Mouse (Mus musculus): ENCODE measurements around the gene Ptms. TPM values are rescaled to one million over a fixed set of nuclear protein-coding genes. Genes with fewer than 3 reads are reported as not detected.

Gene Ptms
- polyA plus RNA-seq, 1 experiment from 2014 or later, result 243 TPM

DNA sequence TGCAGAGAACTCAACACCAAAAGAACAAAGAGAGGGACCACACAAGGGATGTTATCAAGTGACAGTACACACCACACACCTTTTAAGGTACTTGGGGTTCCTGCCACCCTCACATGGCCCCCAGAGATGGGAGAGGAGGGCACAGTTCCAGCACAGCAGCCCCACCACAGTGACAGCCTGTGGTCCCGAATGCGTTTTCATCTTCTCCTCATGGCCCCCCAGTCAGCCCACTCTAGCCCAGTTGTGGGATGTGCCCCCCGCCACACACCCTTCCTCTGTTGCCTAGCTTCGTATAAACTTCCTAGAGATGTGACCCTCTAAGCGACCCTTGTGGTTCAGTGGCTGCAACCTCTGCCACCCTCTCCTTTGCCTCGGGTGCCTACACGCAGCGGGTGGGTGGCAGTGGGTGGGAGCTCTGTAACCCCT is 33.9 kb downstream of the Ptms start:
- Histone ChIP-seq H3K4me2 (no peak overlapping the region), H3K27me3 (replicated peaks) (no peaks in the 10 kb centered on the region), H3K27ac (ENCODE audit: poor library complexity, severe bottlenecking) (no peak overlapping the region), H3K9ac (no peak overlapping the region), H3K9me3 (replicated peaks) (0 out of 2 replicates have a peak, but pooled peaks cover 3% of the 10 kb centered on the region), H3K4me1 (replicated peaks) (peaks cover 9% of the 10 kb centered on the region), H3K36me3 (no peaks in the 10 kb centered on the region), H3K4me3 (no peak overlapping the region)
- ATAC-seq (ENCODE audit: insufficient number of reproducible peaks, low FRiP score), result no peak
- WGBS, result 90% methylated on average over 8 of the region's 8 CpGs

DNA sequence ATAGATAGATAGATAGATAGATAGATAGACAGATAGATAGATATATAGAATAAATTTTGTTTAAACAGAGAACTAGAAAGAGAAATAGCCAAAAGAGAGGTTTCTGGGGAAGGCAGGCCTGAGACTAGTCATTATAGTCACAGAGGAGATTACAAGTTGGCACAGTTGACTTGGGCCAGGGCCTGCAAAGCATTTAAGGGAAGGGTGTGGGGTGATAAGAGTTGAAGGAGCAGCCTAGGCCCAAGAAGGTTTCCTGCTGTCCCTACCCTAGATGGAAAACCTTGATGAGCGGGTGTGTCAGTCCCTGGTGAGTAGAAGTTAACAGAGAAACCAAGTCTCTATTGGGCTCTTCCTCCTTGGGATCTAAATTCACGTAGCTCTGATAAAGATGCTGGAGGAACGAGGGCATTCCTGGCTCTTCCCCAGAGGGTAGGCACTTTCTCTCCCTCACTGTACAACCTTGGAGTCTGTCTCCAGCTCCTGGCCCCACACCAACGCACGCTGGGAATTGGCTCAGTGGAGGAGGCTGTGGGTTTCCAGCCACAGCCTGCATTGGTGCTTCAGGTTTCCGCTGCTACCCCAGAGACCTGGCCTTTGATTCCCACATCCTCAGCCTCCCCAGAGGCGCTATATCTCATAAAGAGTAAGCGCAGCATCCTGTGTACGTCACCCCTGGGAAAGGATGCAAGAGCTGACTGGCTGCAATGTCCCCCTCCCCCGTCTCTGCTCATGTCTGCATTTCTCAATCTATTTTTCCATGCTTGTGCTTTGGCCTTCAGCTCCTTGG is 35.0 kb downstream of the Ptms start:
- Histone ChIP-seq H3K4me2 (no peak overlapping the region), H3K4me1 (replicated peaks) (peaks cover 9% of the 10 kb centered on the region), H3K4me3 (no peak overlapping the region), H3K27ac (ENCODE audit: poor library complexity, severe bottlenecking) (no peak overlapping the region; the same call in 1 of the 2 replicates), H3K9me3 (replicated peaks) (0 out of 2 replicates have a peak, but pooled peaks cover 3% of the 10 kb centered on the region), H3K9ac (no peak overlapping the region), H3K27me3 (replicated peaks) (no peaks in the 10 kb centered on the region), H3K36me3 (no peaks in the 10 kb centered on the region)
- 49% methylated on average over 10 of the region's 10 CpGs for WGBS
- peak; percentile 63; the same call in 1 of the 2 replicates for ATAC-seq (ENCODE audit: insufficient number of reproducible peaks, low FRiP score)

DNA sequence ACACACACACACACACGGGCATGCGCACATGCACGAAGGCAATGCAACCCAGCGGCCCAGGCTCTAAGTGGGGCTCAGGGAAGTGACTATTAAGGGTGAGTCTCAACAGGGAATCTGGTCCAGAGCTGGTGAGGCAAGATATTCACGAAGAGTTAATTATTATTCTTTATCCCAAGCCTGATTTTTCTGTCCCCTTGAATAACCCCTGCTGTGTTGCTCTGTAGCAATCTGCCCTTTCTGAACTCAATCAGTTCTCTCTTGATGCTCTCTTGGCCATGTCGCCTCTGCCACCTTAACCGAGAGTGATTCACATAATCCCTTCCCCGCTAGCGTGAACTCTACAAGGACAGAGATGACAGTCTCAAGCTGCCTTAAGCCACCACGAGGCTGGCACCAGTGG is 36.6 kb downstream of the Ptms start:
- Histone ChIP-seq H3K27me3 (replicated peaks) (no peaks in the 10 kb centered on the region; the same call in 1 of the 2 replicates), H3K36me3 (no peaks in the 10 kb centered on the region), H3K4me3 (no peak overlapping the region), H3K9me3 (replicated peaks) (no peaks in the 10 kb centered on the region), H3K27ac (ENCODE audit: poor library complexity, severe bottlenecking) (no peak overlapping the region), H3K4me1 (replicated peaks) (peaks cover 9% of the 10 kb centered on the region), H3K9ac (no peak overlapping the region), H3K4me2 (no peak overlapping the region)
- WGBS, result 73% methylated on average over 10 of the region's 10 CpGs
- no peak for ATAC-seq (ENCODE audit: insufficient number of reproducible peaks, low FRiP score)

DNA sequence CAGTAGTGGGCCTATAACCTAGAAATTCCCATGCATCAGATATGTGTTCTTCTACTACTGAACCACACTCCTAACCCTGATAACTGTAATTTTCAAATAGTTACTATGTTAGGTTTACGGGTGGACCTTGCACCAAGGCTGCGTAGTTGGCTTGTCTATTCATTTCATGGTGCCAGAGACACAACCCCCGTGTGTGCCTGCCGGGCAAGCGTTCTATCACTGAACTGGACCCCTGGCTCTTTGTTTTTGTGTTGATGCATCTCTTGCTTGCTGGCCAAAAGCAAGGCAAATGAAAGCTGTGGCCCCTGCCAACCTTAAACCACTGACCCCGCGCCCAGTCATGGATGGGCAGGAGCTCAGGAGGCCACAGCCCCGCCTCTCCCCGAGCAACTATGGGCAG is 38.1 kb downstream of the Ptms start:
- H3K36me3 ChIP-seq, result no peaks in the 10 kb centered on the region
- no peak overlapping the region for H3K4me3 ChIP-seq
- ATAC-seq (ENCODE audit: insufficient number of reproducible peaks, low FRiP score), result no peak
- H3K9ac ChIP-seq, result no peak overlapping the region
- H3K4me2 ChIP-seq, result no peak overlapping the region
- H3K27me3 ChIP-seq (replicated peaks), result no peaks in the 10 kb centered on the region; the same call in 1 of the 2 replicates
- no peak overlapping the region for H3K27ac ChIP-seq (ENCODE audit: poor library complexity, severe bottlenecking)
- no peaks in the 10 kb centered on the region for H3K9me3 ChIP-seq (replicated peaks)
- H3K4me1 ChIP-seq (replicated peaks), result peaks cover 9% of the 10 kb centered on the region
- 88% methylated on average over 9 of the region's 9 CpGs for WGBS

DNA sequence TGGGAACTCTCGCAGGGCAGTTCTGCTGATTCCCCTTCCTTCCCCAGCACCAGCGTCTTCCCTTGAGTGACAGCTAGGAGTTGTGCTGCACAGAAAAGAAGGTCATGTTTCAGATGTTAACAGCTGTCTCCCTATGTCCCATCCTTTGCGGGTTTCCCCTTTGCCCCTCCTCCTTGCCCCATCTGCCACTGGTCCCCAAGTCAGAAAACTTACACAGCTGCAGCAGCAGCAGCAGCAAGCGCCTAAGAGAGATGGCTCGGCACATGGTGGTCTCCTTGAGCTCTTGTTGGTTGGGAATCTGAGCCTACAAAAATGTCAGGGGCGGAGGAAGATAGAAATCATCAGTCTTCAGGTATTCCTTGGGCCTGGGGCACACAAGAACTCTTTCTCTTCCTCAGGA is 40.5 kb downstream of the Ptms start:
- no peak overlapping the region for H3K9ac ChIP-seq
- H3K4me2 ChIP-seq, result no peak overlapping the region
- no peaks in the 10 kb centered on the region for H3K36me3 ChIP-seq
- H3K27ac ChIP-seq (ENCODE audit: poor library complexity, severe bottlenecking), result no peak overlapping the region
- no peaks in the 10 kb centered on the region for H3K9me3 ChIP-seq (replicated peaks)
- H3K4me3 ChIP-seq, result no peak overlapping the region
- ATAC-seq (ENCODE audit: insufficient number of reproducible peaks, low FRiP score), result no peak
- 56% methylated on average over 6 of the region's 6 CpGs for WGBS
- H3K27me3 ChIP-seq (replicated peaks), result no peaks in the 10 kb centered on the region; the same call in 1 of the 2 replicates
- no peaks in the 10 kb centered on the region for H3K4me1 ChIP-seq (replicated peaks)

DNA sequence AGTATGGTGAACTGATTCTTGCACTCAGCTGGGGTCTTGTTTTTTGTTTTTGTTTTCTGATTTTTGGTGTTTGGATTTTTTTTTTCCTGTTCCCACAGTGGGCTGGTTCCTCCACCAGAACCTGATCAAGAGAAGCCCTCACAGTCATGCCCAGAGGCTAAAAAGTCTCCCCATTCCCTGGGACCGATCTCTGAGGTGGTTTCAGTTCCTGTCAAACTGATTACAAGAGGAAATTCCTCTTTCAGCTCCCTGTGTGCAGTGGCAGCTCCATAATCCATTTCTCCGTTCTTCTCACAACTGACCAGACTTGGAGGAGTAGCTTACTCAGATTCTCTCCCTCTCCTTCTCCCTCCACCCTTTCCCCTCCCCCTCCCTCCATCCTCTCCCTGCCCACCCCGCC is 45.6 kb downstream of the Ptms start:
- H3K27me3 ChIP-seq (replicated peaks), result no peaks in the 10 kb centered on the region
- no peaks in the 10 kb centered on the region for H3K4me1 ChIP-seq (replicated peaks)
- no peak overlapping the region for H3K4me2 ChIP-seq
- no peak overlapping the region for H3K9ac ChIP-seq
- no peak overlapping the region for H3K27ac ChIP-seq (ENCODE audit: poor library complexity, severe bottlenecking)
- no peaks in the 10 kb centered on the region for H3K36me3 ChIP-seq
- no peak for ATAC-seq (ENCODE audit: insufficient number of reproducible peaks, low FRiP score)
- H3K9me3 ChIP-seq (replicated peaks), result no peaks in the 10 kb centered on the region
- no peak overlapping the region for H3K4me3 ChIP-seq
- 25% methylated on average over 3 of the region's 3 CpGs for whole genome bisulfite sequencing

DNA sequence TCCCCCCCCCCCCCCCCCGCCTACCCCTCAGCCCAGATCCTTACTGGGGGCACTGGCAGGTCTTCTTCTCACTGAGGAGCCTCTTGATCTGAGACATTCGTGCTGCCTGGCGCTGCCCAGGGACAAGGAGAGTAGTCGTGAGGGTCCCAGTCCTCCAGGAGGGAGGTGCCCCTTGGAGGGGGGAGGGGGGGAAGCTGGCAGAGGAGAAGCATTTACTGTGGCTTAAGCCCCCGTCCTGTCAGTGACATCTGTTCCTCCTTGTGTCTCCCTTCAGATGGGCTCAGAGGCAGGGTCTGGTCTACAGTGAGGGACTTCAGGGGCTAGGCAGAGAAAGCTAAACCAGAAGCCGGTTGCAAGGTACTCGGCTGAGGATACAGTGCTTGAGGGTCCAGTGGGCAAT is 53.3 kb downstream of the Ptms start:
- Histone ChIP-seq H3K4me3 (no peak overlapping the region), H3K9me3 (replicated peaks) (no peaks in the 10 kb centered on the region), H3K9ac (no peak overlapping the region), H3K27ac (ENCODE audit: poor library complexity, severe bottlenecking) (no peak overlapping the region), H3K4me2 (no peak overlapping the region), H3K4me1 (replicated peaks) (peaks cover 20% of the 10 kb centered on the region), H3K27me3 (replicated peaks) (peaks cover 43% of the 10 kb centered on the region), H3K36me3 (no peaks in the 10 kb centered on the region)
- ATAC-seq (ENCODE audit: insufficient number of reproducible peaks, low FRiP score), result no peak
- WGBS, result 58% methylated on average over 6 of the region's 7 CpGs

DNA sequence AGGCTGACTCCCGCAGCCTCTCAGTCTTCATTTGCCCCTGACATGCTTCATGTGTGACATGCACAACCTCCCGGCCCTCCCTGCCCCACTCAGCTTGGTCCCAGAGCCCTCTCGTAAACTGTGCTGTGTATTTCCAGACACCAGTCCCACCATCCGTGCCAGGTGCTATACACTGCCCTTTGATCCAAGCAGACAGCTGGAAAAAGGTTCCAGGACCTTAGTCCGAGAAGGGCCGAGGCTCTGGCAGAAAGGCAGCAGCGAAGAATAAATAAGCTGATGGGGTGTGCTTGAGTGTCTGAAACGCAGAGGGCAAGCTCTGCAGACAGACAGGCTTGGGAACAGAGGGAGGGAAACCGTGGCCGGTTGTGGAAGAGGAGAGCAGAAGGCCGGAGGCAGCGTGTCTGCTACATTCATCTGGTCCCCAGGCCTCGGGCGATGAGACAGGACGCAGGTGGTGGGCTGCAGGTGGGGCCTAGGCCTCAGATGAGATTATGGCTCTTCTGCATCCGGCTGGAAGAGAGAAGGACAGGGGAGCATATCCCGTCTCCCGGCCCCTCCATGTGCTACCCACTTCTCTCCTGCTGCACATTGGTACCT is 54.0 kb downstream of the Ptms start:
- Histone ChIP-seq H3K9ac (0 out of 2 replicates have a peak overlapping the region, but pooled peaks have one; percentile 1), H3K4me1 (replicated peaks) (peaks cover 22% of the 10 kb centered on the region), H3K4me2 (no peak overlapping the region), H3K27me3 (replicated peaks) (peaks cover 50% of the 10 kb centered on the region), H3K36me3 (no peaks in the 10 kb centered on the region), H3K4me3 (no peak overlapping the region), H3K27ac (ENCODE audit: poor library complexity, severe bottlenecking) (no peak overlapping the region), H3K9me3 (replicated peaks) (no peaks in the 10 kb centered on the region)
- WGBS, result 64% methylated on average over 18 of the region's 18 CpGs
- no peak for ATAC-seq (ENCODE audit: insufficient number of reproducible peaks, low FRiP score)

Other genes with a start within 250 kb of the Ptms start
- gene Emg1, start 207.9 kb downstream of the Ptms start, polyA plus RNA-seq (2016; fragmentation: Nextera tagmentation; extraction: Ambion mirVana), result 105 and 107 TPM in 2 replicates
- 345 and 349 TPM in 2 replicates for gene Phb2, start 207.8 kb downstream of the Ptms start, polyA plus RNA-seq (2016; fragmentation: Nextera tagmentation; extraction: Ambion mirVana)
- 4.4 and 4.9 TPM in 2 replicates for gene Ptpn6, start 181.4 kb downstream of the Ptms start, polyA plus RNA-seq (2016; fragmentation: Nextera tagmentation; extraction: Ambion mirVana)
- 352 and 365 TPM in 2 replicates for gene Grcc10, start 178.7 kb downstream of the Ptms start, polyA plus RNA-seq (2016; fragmentation: Nextera tagmentation; extraction: Ambion mirVana)
- not detected in 2 replicates for gene Gm45234, start 164.1 kb downstream of the Ptms start, polyA plus RNA-seq (2016; fragmentation: Nextera tagmentation; extraction: Ambion mirVana)
- gene Atn1, start 163.6 kb downstream of the Ptms start, polyA plus RNA-seq (2016; fragmentation: Nextera tagmentation; extraction: Ambion mirVana), result 9.5 and 10.2 TPM in 2 replicates
- gene Eno2, start 150.4 kb downstream of the Ptms start, polyA plus RNA-seq (2016; fragmentation: Nextera tagmentation; extraction: Ambion mirVana), result 6.0 and 6.4 TPM in 2 replicates
- 0.55 TPM in 1 of 2 replicates, not detected in the other for gene Lrrc23, start 140.4 kb downstream of the Ptms start, polyA plus RNA-seq (2016; fragmentation: Nextera tagmentation; extraction: Ambion mirVana)
- gene Spsb2, start 111.4 kb downstream of the Ptms start, polyA plus RNA-seq (2016; fragmentation: Nextera tagmentation; extraction: Ambion mirVana), result 8.7 and 9.1 TPM in 2 replicates
- gene Tpi1, start 105.8 kb downstream of the Ptms start, polyA plus RNA-seq (2016; fragmentation: Nextera tagmentation; extraction: Ambion mirVana), result 1,356 and 1,406 TPM in 2 replicates
- gene Usp5, start 90.6 kb downstream of the Ptms start, polyA plus RNA-seq (2016; fragmentation: Nextera tagmentation; extraction: Ambion mirVana), result 119 and 121 TPM in 2 replicates
- 105 and 121 TPM in 2 replicates for gene Cdca3, start 90.6 kb downstream of the Ptms start, polyA plus RNA-seq (2016; fragmentation: Nextera tagmentation; extraction: Ambion mirVana)
- 6.4 and 7.8 TPM in 2 replicates for gene Gnb3, start 79.8 kb downstream of the Ptms start, polyA plus RNA-seq (2016; fragmentation: Nextera tagmentation; extraction: Ambion mirVana)
- gene P3h3, start 62.4 kb downstream of the Ptms start, polyA plus RNA-seq (2016; fragmentation: Nextera tagmentation; extraction: Ambion mirVana), result 19.2 and 21.9 TPM in 2 replicates
- 1.9 and 2.2 TPM in 2 replicates for gene Gpr162, start 56.1 kb downstream of the Ptms start, polyA plus RNA-seq (2016; fragmentation: Nextera tagmentation; extraction: Ambion mirVana)
- not detected in 2 replicates for gene Cd4, start 31.9 kb downstream of the Ptms start, polyA plus RNA-seq (2016; fragmentation: Nextera tagmentation; extraction: Ambion mirVana)
- 1.4 and 1.5 TPM in 2 replicates for gene Lag3, start 8.4 kb downstream of the Ptms start, polyA plus RNA-seq (2016; fragmentation: Nextera tagmentation; extraction: Ambion mirVana)
- 357 and 358 TPM in 2 replicates for gene Mlf2, start 11.3 kb upstream of the Ptms start, polyA plus RNA-seq (2016; fragmentation: Nextera tagmentation; extraction: Ambion mirVana)
- 148 and 149 TPM in 2 replicates for gene Cops7a, start 45.4 kb upstream of the Ptms start, polyA plus RNA-seq (2016; fragmentation: Nextera tagmentation; extraction: Ambion mirVana)
- 0.39 and 0.45 TPM in 2 replicates for gene Pianp, start 76.6 kb upstream of the Ptms start, polyA plus RNA-seq (2016; fragmentation: Nextera tagmentation; extraction: Ambion mirVana)
- gene Zfp384, start 89.0 kb upstream of the Ptms start, polyA plus RNA-seq (2016; fragmentation: Nextera tagmentation; extraction: Ambion mirVana), result 12.2 and 13.6 TPM in 2 replicates
- gene Ing4, start 119.7 kb upstream of the Ptms start, polyA plus RNA-seq (2016; fragmentation: Nextera tagmentation; extraction: Ambion mirVana), result 76.7 and 81.8 TPM in 2 replicates
- gene Acrbp, start 129.6 kb upstream of the Ptms start, polyA plus RNA-seq (2016; fragmentation: Nextera tagmentation; extraction: Ambion mirVana), result 5.1 and 6.9 TPM in 2 replicates
- 0.24 and 0.31 TPM in 2 replicates for gene Lpar5, start 147.8 kb upstream of the Ptms start, polyA plus RNA-seq (2016; fragmentation: Nextera tagmentation; extraction: Ambion mirVana)
- gene Chd4, start 175.9 kb upstream of the Ptms start, polyA plus RNA-seq (2016; fragmentation: Nextera tagmentation; extraction: Ambion mirVana), result 76.2 and 77.3 TPM in 2 replicates
- gene Nop2, start 211.8 kb upstream of the Ptms start, polyA plus RNA-seq (2016; fragmentation: Nextera tagmentation; extraction: Ambion mirVana), result 55.0 and 56.2 TPM in 2 replicates
- 11.3 and 11.8 TPM in 2 replicates for gene Iffo1, start 225.1 kb upstream of the Ptms start, polyA plus RNA-seq (2016; fragmentation: Nextera tagmentation; extraction: Ambion mirVana)
- gene Gapdh, start 246.4 kb upstream of the Ptms start, polyA plus RNA-seq (2016; fragmentation: Nextera tagmentation; extraction: Ambion mirVana), result 4,345 and 4,378 TPM in 2 replicates